Mouse (Mus musculus) hindbrain, embryonic 14.5 days (tissue): ENCODE measurements around the gene Ptdss2. TPM values are rescaled to one million over a fixed set of nuclear protein-coding genes. Genes with fewer than 3 reads are reported as not detected.
A peak's percentile ranks its signal among the peaks of the same experiment; 100 is the strongest.

ENCODE experiments used
- ATAC-seq: fragments of 200-750 bp; cut with Nextera tagmentation; 2 replicates; pipeline ENCODE4 v1.8.0; 2017; ENCODE audit warnings: moderate number of reproducible peaks, mild to moderate bottlenecking, moderate TSS enrichment, moderate library complexity; ENCODE audit not compliant: low FRiP score
- DNase-seq: peaks from one replicate; pipeline ENCODE4 v3.0.0-alpha.2; 2015; ENCODE audit warnings: low spot score
- H3K27ac ChIP-seq: fragments of 300-500 bp; sonication (generic); 2 replicates; pipeline ENCODE4 v1.5.1; 2014; ENCODE audit warnings: mild to moderate bottlenecking, moderate library complexity
- H3K27me3 ChIP-seq: fragments of 300-500 bp; sonication (generic); 2 replicates; pipeline ENCODE4 v1.6.1; 2014; ENCODE audit warnings: mild to moderate bottlenecking, low read length, mixed read lengths; ENCODE audit not compliant: control insufficient read depth, insufficient read depth
- H3K36me3 ChIP-seq: fragments of 300-500 bp; sonication (generic); replicated peaks from 2 replicates; pipeline ENCODE4 v1.6.1; 2014; ENCODE audit not compliant: control insufficient read depth, insufficient read depth
- H3K4me1 ChIP-seq: fragments of 300-500 bp; sonication (generic); replicated peaks from 2 replicates; pipeline ENCODE4 v1.6.1; 2014; ENCODE audit warnings: antibody characterized with exemption, low read length, mixed read lengths; ENCODE audit not compliant: control insufficient read depth, insufficient read depth
- H3K4me2 ChIP-seq: fragments of 300-500 bp; sonication (generic); replicated peaks from 2 replicates; pipeline ENCODE4 v1.6.1; 2014; ENCODE audit warnings: mild to moderate bottlenecking, moderate library complexity
- H3K4me3 ChIP-seq: fragments of 300-500 bp; sonication (generic); replicated peaks from 2 replicates; pipeline ENCODE4 v1.5.1; 2014; ENCODE audit warnings: mild to moderate bottlenecking, low read length
- H3K9ac ChIP-seq: fragments of 300-500 bp; sonication (generic); 2 replicates; pipeline ENCODE4 v1.6.1; 2014
- H3K9me3 ChIP-seq: fragments of 300-500 bp; sonication (generic); 2 replicates; pipeline ENCODE4 v1.6.1; 2016; ENCODE audit warnings: low read length; ENCODE audit not compliant: control insufficient read depth
- WGBS: fragments of 180-500 bp; shearing (Covaris S2); extraction: QIAGEN DNeasy Blood & Tissue Kit; methylation state at CpG from one replicate; pipeline ENCODE4 v1.1.7; 2014; 5-methylcytosine and 5-hydroxymethylcytosine counted together
- polyA plus RNA-seq: library from polyadenylated mRNA; unstranded; fragments of >200 nt; fragmentation: Nextera tagmentation; extraction: Ambion mirVana; gene quantifications from 2 replicates; pipeline ENCODE4 v1.2.1, GENCODE M21; 2014

The Ptdss2 gene
- polyA plus RNA-seq, 1 experiment from 2014 or later: 86.1 TPM

GRCm38 (mm10) chr7:141093950-141094349 is 28.2 kb upstream of the Ptdss2 start:
- H3K4me3 ChIP-seq: no peak overlapping the region
- no peaks in the 10 kb centered on the region for H3K9me3 ChIP-seq
- peaks cover 37% of the 10 kb centered on the region for H3K27me3 ChIP-seq
- H3K9ac ChIP-seq: no peak overlapping the region
- H3K4me2 ChIP-seq: no peak overlapping the region
- ATAC-seq (no peak), DNase-seq (no peak)
- WGBS: 75% methylated on average over 6 of the region's 6 CpGs
- no peaks in the 10 kb centered on the region for H3K36me3 ChIP-seq
- H3K27ac ChIP-seq: no peak overlapping the region
- no peaks in the 10 kb centered on the region; the same call in 1 of the 2 replicates for H3K4me1 ChIP-seq

- ATAC-seq: no peak
- Histone ChIP-seq H3K4me1 (no peaks in the 10 kb centered on the region; the same call in none of the 2 replicates), H3K9ac (no peak overlapping the region), H3K27ac (no peak overlapping the region), H3K36me3 (no peaks in the 10 kb centered on the region), H3K9me3 (no peaks in the 10 kb centered on the region), H3K4me2 (no peak overlapping the region), H3K27me3 (peaks cover 38% of the 10 kb centered on the region), H3K4me3 (no peak overlapping the region)
- no peak for DNase-seq
- WGBS: 53% methylated on average over 15 of the region's 15 CpGs
Measured at GRCm38 (mm10) chr7:141094487-141095205, 27.5 kb upstream of the Ptdss2 start.

- no peak for DNase-seq
- no peak overlapping the region for H3K4me3 ChIP-seq
- H3K36me3 ChIP-seq: no peaks in the 10 kb centered on the region
- no peaks in the 10 kb centered on the region for H3K9me3 ChIP-seq
- H3K27ac ChIP-seq: no peak overlapping the region
- H3K4me1 ChIP-seq: no peaks in the 10 kb centered on the region; the same call in none of the 2 replicates
- 78% methylated on average over 6 of the region's 6 CpGs for WGBS
- H3K9ac ChIP-seq: no peak overlapping the region
- peaks cover 52% of the 10 kb centered on the region for H3K27me3 ChIP-seq
- ATAC-seq: no peak
- H3K4me2 ChIP-seq: no peak overlapping the region
Measured at GRCm38 (mm10) chr7:141096021-141096420, 26.2 kb upstream of the Ptdss2 start.

- peaks cover 54% of the 10 kb centered on the region for H3K27me3 ChIP-seq
- DNase-seq: no peak
- no peak overlapping the region for H3K27ac ChIP-seq
- H3K36me3 ChIP-seq: no peaks in the 10 kb centered on the region
- H3K4me2 ChIP-seq: no peak overlapping the region
- no peaks in the 10 kb centered on the region; the same call in none of the 2 replicates for H3K4me1 ChIP-seq
- H3K9ac ChIP-seq: no peak overlapping the region
- H3K4me3 ChIP-seq: no peak overlapping the region
- no peak for ATAC-seq
- 51% methylated on average over 6 of the region's 6 CpGs for WGBS
- no peaks in the 10 kb centered on the region for H3K9me3 ChIP-seq
Measured at GRCm38 (mm10) chr7:141096649-141097056, 25.5 kb upstream of the Ptdss2 start.

- Histone ChIP-seq H3K4me2 (no peak overlapping the region), H3K36me3 (no peaks in the 10 kb centered on the region)
Measured at GRCm38 (mm10) chr7:141097177-141097576, 25.0 kb upstream of the Ptdss2 start.

GRCm38 (mm10) chr7:141099911-141100691 is 22.1 kb upstream of the Ptdss2 start, which contains the start of gene Sigirr:
Sigirr (minus strand) TSS chr7:141100572.
- H3K9ac ChIP-seq: peak within 1 kb of the TSS; percentile 24
- peak within 1 kb of the TSS; percentile 39 for H3K4me3 ChIP-seq
- peak; percentile 55 for DNase-seq
- ATAC-seq: no peak
- H3K27me3 ChIP-seq: peaks cover 43% of the 10 kb centered on the region
- H3K4me1 ChIP-seq: no peaks in the 10 kb centered on the region; the same call in 1 of the 2 replicates
- under 1% methylated on average over 56 of the region's 56 CpGs for WGBS
- no peaks in the 10 kb centered on the region for H3K9me3 ChIP-seq
- H3K27ac ChIP-seq: no peak within 1 kb of the TSS
- peak within 1 kb of the TSS; percentile 86 for H3K4me2 ChIP-seq
- no peaks in the 10 kb centered on the region for H3K36me3 ChIP-seq

More at GRCm38 (mm10) chr7:141097177-141097576, 25.0 kb upstream of the Ptdss2 start:
- WGBS: 84% methylated on average over 5 of the region's 5 CpGs
- Histone ChIP-seq H3K9me3 (no peaks in the 10 kb centered on the region), H3K27me3 (peaks cover 54% of the 10 kb centered on the region), H3K27ac (no peak overlapping the region), H3K4me3 (no peak overlapping the region), H3K9ac (no peak overlapping the region), H3K4me1 (no peaks in the 10 kb centered on the region; the same call in none of the 2 replicates)
- DNase-seq (no peak), ATAC-seq (no peak)

- Histone ChIP-seq H3K27me3 (peaks cover 40% of the 10 kb centered on the region), H3K9ac (no peak overlapping the region), H3K4me3 (no peak overlapping the region), H3K4me2 (no peak overlapping the region), H3K4me1 (no peaks in the 10 kb centered on the region; the same call in 1 of the 2 replicates), H3K9me3 (no peaks in the 10 kb centered on the region), H3K36me3 (no peaks in the 10 kb centered on the region), H3K27ac (no peak overlapping the region)
- 76% methylated on average over 3 of the region's 3 CpGs for WGBS
- DNase-seq (no peak), ATAC-seq (no peak)
Measured at GRCm38 (mm10) chr7:141103161-141103560, 19.0 kb upstream of the Ptdss2 start.

- 93% methylated on average over 9 of the region's 9 CpGs for WGBS
- ATAC-seq (no peak), DNase-seq (no peak)
- H3K36me3 ChIP-seq: no peaks in the 10 kb centered on the region
- H3K4me3 ChIP-seq: no peak overlapping the region
- no peak overlapping the region for H3K9ac ChIP-seq
- no peak overlapping the region for H3K4me2 ChIP-seq
- H3K27me3 ChIP-seq: peaks cover 6% of the 10 kb centered on the region; the same call in 1 of the 2 replicates
- H3K9me3 ChIP-seq: no peaks in the 10 kb centered on the region
- no peaks in the 10 kb centered on the region for H3K4me1 ChIP-seq
- no peak overlapping the region for H3K27ac ChIP-seq
Measured at GRCm38 (mm10) chr7:141115874-141116273, 6.3 kb upstream of the Ptdss2 start.

GRCm38 (mm10) chr7:141117636-141118035 is 4.5 kb upstream of the Ptdss2 start, which contains the start of gene Ano9:
Ano9 (minus strand) TSS chr7:141117806.
- WGBS: 21% methylated on average over 8 of the region's 9 CpGs
- no peak for ATAC-seq
- no peak within 1 kb of the TSS for H3K4me2 ChIP-seq

More at GRCm38 (mm10) chr7:141117636-141118035, 4.5 kb upstream of the Ptdss2 start, which contains the start of gene Ano9:
- no peaks in the 10 kb centered on the region for H3K9me3 ChIP-seq
- H3K9ac ChIP-seq: no peak within 1 kb of the TSS
- no peaks in the 10 kb centered on the region for H3K36me3 ChIP-seq
- no peaks in the 10 kb centered on the region for H3K4me1 ChIP-seq
- H3K27ac ChIP-seq: no peak within 1 kb of the TSS
- no peak within 1 kb of the TSS for H3K4me3 ChIP-seq
- peaks cover 6% of the 10 kb centered on the region; the same call in 1 of the 2 replicates for H3K27me3 ChIP-seq
- no peak for DNase-seq
